Mouse (Mus musculus) C3H10T1/2 (cell line): ENCODE results near the gene Hist2h2bb. TPM values are rescaled to one million over a fixed set of nuclear protein-coding genes. Genes with fewer than 3 reads are reported as not detected.

Experiments
- polyA plus RNA-seq, 2 experiments: library from polyadenylated mRNA; unstranded; fragments of >200 nt; fragmentation: generic; extraction: Trizol; gene quantifications; one replicate each; pipeline ENCODE4 v1.2.1; 2012; ENCODE audit warnings: missing spikeins in 2 of 2

Hist2h2bb gene
- polyA plus RNA-seq: 10 to 100 TPM in 1 of 2 experiments, 1 to 10 TPM in 1; 5.7 to 13.1 TPM

DNA sequence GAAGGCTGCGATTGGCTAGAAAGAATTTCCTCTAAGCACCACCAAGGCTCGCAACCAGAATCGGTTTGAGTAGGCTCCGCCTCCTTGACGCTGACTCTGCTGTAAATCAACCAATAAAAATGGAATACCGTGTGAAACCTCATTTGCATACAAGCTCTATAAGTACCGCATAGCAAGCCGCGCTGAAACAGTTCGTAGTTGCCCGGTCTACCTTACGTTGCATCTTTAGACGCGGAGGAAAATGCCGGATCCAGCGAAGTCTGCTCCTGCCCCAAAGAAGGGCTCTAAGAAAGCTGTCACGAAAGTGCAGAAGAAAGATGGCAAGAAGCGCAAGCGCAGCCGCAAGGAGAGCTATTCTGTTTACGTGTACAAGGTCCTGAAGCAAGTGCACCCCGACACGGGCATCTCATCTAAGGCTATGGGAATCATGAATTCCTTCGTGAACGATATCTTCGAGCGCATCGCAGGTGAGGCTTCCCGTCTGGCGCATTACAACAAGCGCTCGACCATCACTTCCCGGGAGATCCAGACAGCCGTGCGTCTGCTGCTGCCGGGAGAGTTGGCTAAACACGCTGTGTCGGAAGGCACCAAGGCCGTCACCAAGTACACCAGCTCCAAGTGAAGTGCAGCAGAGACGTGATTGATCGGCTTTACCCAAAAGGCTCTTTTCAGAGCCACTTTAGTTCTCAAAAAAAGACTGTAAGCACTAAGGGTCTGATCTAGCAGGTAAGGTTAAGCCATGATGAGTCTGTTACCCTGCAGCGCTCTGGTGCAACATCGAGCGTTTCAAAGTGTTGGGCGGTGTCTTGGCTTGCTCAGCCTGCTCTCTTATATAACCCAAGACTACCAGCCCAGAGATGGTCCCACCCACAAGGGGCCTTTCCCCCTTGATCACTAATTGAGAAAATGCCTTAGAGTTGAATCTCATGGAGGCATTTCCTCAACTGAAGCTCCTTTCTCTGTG lies at the start of gene Hist2h2bb:
Hist2h2bb (plus strand) TSS at position 242 of the 964 bp plus-strand sequence.

DNA sequence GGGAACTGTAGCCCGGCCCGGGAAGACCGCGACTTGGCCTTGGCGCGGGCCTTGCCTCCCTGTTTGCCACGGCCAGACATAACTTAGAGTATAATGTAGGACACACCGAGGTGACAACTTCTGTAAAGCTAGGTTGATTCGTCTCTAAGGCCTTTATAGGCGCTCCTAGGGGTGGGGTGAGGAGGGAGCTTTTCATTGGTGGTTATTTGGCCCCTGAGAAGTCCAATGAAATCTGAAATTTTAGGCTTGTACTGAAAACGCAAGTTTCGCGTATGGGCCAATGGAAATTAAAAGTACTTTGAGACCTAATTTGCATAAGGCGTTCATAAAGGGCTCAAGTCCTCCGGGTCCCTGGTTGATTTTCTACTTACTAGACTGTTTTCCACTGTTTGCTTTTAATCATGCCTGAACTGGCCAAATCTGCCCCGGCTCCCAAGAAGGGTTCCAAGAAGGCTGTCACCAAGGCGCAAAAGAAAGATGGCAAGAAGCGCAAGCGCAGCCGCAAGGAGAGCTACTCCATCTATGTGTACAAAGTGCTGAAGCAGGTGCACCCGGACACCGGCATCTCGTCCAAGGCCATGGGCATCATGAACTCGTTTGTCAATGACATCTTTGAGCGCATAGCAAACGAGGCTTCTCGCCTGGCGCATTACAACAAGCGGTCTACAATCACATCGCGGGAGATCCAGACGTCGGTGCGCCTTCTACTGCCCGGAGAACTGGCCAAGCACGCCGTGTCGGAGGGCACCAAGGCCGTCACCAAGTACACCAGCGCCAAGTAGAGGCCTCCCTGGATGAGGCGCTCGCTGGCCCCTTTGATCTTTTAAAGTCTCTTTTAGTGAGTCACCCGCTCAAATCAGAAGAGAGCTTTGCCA lies 48.5 kb upstream of the Hist2h2bb start, which contains the start of the genes Hist2h2ac and Hist2h2be:
Hist2h2ac (minus strand) TSS at position 116 of the 875 bp plus-strand sequence.
Hist2h2be (plus strand) TSS at position 355 of the 875 bp plus-strand sequence.

GRCm38 (mm10) chr3:96238954-96239793 lies 30.4 kb upstream of the Hist2h2bb start, which contains the start of gene Hist2h3c2:
Hist2h3c2 (minus strand) TSS chr3:96239127.

DNA sequence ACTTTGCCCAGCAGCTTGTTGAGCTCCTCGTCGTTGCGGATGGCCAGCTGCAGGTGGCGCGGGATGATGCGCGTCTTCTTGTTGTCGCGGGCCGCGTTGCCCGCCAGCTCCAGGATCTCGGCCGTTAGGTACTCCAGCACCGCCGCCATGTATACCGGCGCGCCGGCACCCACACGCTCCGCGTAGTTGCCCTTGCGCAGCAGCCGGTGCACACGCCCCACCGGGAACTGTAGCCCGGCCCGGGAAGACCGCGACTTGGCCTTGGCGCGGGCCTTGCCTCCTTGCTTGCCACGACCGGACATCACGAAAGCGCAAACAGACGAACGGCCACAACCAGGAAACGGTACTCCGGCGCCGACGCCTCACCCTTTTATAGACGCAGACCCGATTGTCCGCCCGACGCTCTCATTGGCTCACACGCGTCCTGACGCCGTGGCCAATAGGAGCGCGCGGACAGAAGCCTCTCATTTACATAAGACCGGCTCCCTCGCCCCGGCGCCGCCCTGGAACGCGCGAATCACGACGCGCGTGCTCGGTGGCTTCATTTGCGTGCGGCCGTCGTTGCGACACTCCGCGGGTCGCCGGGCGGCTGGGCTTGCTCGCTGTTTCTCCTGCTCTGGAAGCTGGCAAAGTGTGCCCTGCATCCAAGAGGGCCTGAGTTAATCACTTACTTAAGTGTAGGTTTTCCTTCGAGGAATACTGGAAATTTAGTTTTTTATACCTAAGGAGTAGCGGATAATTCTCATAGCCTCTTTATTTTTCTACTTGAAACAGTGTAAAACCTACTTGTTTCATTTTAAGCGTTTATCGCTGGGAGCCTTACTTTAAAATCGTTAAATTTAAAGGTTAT lies 29.4 kb upstream of the Hist2h2bb start, which contains the start of gene Hist2h2aa2:
Hist2h2aa2 (minus strand) TSS at position 328 of the 850 bp plus-strand sequence.

DNA sequence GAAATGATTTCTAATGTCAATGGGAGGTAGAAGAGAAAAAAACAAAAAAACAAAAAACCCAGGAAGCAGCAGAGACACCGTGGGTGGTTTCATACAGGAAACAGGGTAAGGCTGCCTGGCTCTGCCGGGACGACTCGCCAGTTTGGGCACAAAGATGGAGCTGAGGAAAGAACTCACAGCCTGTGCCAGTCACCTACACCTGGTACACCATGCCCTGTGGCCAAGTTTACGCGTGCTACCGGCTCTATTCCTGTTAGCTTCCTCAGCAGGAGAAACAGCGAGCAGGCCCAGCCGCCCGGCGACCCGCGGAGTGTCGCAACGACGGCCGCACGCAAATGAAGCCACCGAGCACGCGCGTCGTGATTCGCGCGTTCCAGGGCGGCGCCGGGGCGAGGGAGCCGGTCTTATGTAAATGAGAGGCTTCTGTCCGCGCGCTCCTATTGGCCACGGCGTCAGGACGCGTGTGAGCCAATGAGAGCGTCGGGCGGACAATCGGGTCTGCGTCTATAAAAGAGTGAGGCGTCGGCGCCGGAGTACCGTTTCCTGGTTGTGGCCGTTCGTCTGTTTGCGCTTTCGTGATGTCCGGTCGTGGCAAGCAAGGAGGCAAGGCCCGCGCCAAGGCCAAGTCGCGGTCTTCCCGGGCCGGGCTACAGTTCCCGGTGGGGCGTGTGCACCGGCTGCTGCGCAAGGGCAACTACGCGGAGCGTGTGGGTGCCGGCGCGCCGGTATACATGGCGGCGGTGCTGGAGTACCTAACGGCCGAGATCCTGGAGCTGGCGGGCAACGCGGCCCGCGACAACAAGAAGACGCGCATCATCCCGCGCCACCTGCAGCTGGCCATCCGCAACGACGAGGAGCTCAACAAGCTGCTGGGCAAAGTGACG lies 24.3 kb upstream of the Hist2h2bb start, which contains the start of gene Hist2h2aa1:
Hist2h2aa1 (plus strand) TSS at position 495 of the 884 bp plus-strand sequence.

DNA sequence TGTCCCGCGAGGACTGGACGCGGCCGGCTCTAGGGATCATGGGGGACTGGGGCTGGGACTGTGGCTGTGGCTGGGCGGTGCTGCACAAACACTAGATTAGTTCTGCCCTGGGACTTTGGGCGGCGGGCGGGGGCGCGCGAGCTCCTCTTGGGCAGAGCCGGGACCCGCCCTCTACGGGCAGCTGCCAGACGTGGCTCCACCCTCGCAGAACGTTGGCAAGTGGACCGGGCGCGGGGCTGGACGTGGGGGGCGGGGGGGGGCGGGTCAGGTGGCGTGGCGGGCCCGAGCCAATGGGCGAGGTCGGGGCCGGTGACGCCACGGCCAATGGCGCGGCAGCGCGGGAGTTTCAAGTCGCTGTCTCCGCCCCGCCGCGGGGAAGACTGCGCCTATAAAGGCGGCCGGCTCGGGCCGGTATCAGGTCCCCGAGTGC lies 23.1 kb upstream of the Hist2h2bb start, which contains the start of gene Hist2h3c1:
Hist2h3c1 (plus strand) TSS at position 259 of the 430 bp plus-strand sequence.

DNA sequence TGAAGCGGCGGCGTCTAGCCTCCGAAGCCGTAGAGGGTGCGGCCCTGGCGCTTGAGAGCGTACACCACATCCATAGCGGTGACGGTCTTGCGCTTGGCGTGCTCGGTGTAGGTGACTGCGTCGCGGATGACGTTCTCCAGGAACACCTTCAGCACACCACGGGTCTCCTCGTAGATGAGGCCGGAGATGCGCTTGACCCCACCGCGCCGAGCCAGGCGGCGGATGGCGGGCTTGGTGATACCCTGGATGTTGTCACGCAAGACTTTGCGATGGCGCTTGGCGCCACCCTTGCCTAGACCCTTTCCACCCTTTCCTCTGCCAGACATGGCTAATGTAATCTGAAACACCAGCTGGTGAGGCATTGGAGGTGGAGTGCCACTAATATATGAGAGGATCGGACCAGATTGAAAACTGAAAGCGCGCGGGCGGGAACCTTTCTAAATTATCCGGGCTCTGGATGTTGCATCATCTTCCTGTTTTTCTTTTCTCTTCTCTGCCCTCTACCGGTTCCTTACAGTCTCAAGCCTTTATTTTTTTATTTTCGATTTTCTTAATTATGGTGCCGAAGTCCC lies 6.5 kb upstream of the Hist2h2bb start, which contains the start of gene Hist2h4:
Hist2h4 (minus strand) TSS at position 333 of the 572 bp plus-strand sequence.

GRCm38 (mm10) chr3:96268051-96268775 lies 1.3 kb upstream of the Hist2h2bb start, which contains the start of gene Hist2h3b:
Hist2h3b (plus strand) TSS chr3:96268654.

DNA sequence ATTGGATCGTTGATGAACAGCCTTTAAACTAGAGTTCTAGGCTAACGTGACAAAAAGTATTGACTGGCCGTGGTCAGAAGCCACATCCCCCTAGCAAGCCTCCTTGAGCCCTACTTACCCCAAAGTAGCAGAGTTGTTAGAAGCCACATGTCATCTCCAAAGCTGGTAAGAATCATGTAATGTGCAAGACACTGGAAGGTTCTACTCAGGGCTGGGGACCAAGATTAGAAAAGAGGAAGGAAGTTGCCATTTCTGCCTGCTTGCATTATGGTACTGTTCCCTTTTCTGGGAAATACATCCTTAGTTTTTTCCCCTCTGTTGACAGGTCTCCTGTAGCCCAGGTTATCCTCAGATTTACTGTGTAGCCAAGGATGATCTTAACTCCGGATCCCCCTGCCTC lies 24.2 kb downstream of the Hist2h2bb start, which contains the start of gene Fcgr1:
Fcgr1 (minus strand) TSS at position 183 of the 400 bp plus-strand sequence.

Other genes with a start within 250 kb of the Hist2h2bb start
- gene Vps45, start 211.3 kb upstream of the Hist2h2bb start, polyA plus RNA-seq: 10 to 100 TPM in 1 of 2 experiments, 1 to 10 TPM in 1; 7.1 to 20.4 TPM
- gene Otud7b, start 165.2 kb upstream of the Hist2h2bb start, polyA plus RNA-seq: 10 to 100 TPM in 1 of 2 experiments, 1 to 10 TPM in 1; 1.8 to 10.6 TPM
- gene Mtmr11, start 107.7 kb upstream of the Hist2h2bb start, polyA plus RNA-seq: 10 to 100 TPM; 21.0 to 25.2 TPM
- 100 to 1,000 TPM in 1 of 2 experiments, 10 to 100 TPM in 1; 82.8 to 105 TPM for gene Sf3b4, start 97.4 kb upstream of the Hist2h2bb start, polyA plus RNA-seq
- gene Sv2a, start 88.6 kb upstream of the Hist2h2bb start, polyA plus RNA-seq: 1 to 10 TPM in 1 of 2 experiments, under 1 TPM in 1; 0.49 to 1.7 TPM
- 10 to 100 TPM; 87.3 to 88.9 TPM for gene Bola1, start 50.0 kb upstream of the Hist2h2bb start, polyA plus RNA-seq
- under 1 TPM; 0.43 to 0.59 TPM for gene Hist2h2ab, start 49.9 kb upstream of the Hist2h2bb start, polyA plus RNA-seq
- gene Hist2h2ac, start 48.9 kb upstream of the Hist2h2bb start, polyA plus RNA-seq: 1 to 10 TPM; 2.5 to 5.6 TPM
- 1 to 10 TPM in 1 of 2 experiments, under 1 TPM in 1; 0.23 to 1.7 TPM for gene Hist2h2be, start 48.6 kb upstream of the Hist2h2bb start, polyA plus RNA-seq
- gene Hist2h3c2, start 30.6 kb upstream of the Hist2h2bb start, polyA plus RNA-seq: 10 to 100 TPM in 1 of 2 experiments, 1 to 10 TPM in 1; 5.7 to 15.8 TPM
- gene Hist2h2aa2, start 29.5 kb upstream of the Hist2h2bb start, polyA plus RNA-seq: 100 to 1,000 TPM in 1 of 2 experiments, 10 to 100 TPM in 1; 42.0 to 222 TPM
- gene Hist2h2aa1, start 24.3 kb upstream of the Hist2h2bb start, polyA plus RNA-seq: under 1 TPM in 1 of 2 experiments, not detected in 1; 0.22 TPM
- not detected for gene Hist2h3c1, start 23.1 kb upstream of the Hist2h2bb start, polyA plus RNA-seq
- 1 to 10 TPM in 1 of 2 experiments, under 1 TPM in 1; 0.79 to 1.4 TPM for gene Hist2h4, start 6.4 kb upstream of the Hist2h2bb start, polyA plus RNA-seq
- 10 to 100 TPM in 1 of 2 experiments, 1 to 10 TPM in 1; 4.2 to 21.2 TPM for gene Hist2h3b, start 1.1 kb upstream of the Hist2h2bb start, polyA plus RNA-seq
- under 1 TPM in 1 of 2 experiments, not detected in 1; 0.34 TPM for gene Fcgr1, start 24.2 kb downstream of the Hist2h2bb start, polyA plus RNA-seq
- gene BC107364, start 182.6 kb downstream of the Hist2h2bb start, polyA plus RNA-seq: not detected